Mouse (Mus musculus) erythroblast, adult 5-6 weeks (primary cell): ENCODE measurements around the gene Gm6592. TPM values are rescaled to one million over a fixed set of nuclear protein-coding genes. Genes with fewer than 3 reads are reported as not detected.
"Not testable (repeated sequence)": the region's sequence is repeated elsewhere in the genome, so short reads cannot be mapped to it uniquely, and the experiment has no call there.

ENCODE experiments used
- ATAC-seq: replicated peaks from 2 replicates; pipeline ENCODE4 v1.8.0; 2016; ENCODE audit warnings: moderate number of reproducible peaks, mild to moderate bottlenecking, moderate TSS enrichment, inconsistent platforms; ENCODE audit not compliant: poor library complexity, low FRiP score, severe bottlenecking
- total RNA-seq, 2 experiments: library from RNA; stranded (forward) in 1 of 2; stranded (reverse) in 1 of 2; fragments of 150-400 nt in 1 of 2; fragments of 200-764, 138-1000 nt in 1 of 2; gene quantifications; 2 replicates each; pipeline versions ENCODE4 v1.2.3 to v1.2.4; 2015 to 2017; ENCODE audit warnings: low replicate concordance in 2 of 2

The Gm6592 gene
- total RNA-seq (2015; ENCODE audit: low replicate concordance) (not detected in 2 replicates), total RNA-seq (2017; ENCODE audit: low replicate concordance) (not detected in 2 replicates)

GRCm38 (mm10) chrX:8843694-8844093 lies at the start of gene Gm6592:
TSS of gene Gm6592 (plus strand) at chrX:8843994.
- no peak for ATAC-seq

- ATAC-seq = not testable (repeated sequence)
These were observed 40.4 kb upstream of the Gm6592 start, which contains the start of gene Ssxb5 for GRCm38 (mm10) chrX:8803391-8803790. TSS of gene Ssxb5 (plus strand) at chrX:8803691.

GRCm38 (mm10) chrX:8832043-8832442 lies 11.8 kb upstream of the Gm6592 start:
- ATAC-seq = no peak

GRCm38 (mm10) chrX:8852486-8852885 lies 8.7 kb downstream of the Gm6592 start:
- no peak for ATAC-seq

- not testable (repeated sequence) for ATAC-seq
These were observed 20.5 kb downstream of the Gm6592 start for GRCm38 (mm10) chrX:8864331-8864730.

- ATAC-seq = not testable (repeated sequence)
These were observed 30.2 kb downstream of the Gm6592 start, which contains the start of gene Gm5751 for GRCm38 (mm10) chrX:8873953-8874352. TSS of gene Gm5751 (plus strand) at chrX:8874253.

GRCm38 (mm10) chrX:8884336-8884735 lies 40.5 kb downstream of the Gm6592 start:
- no peak for ATAC-seq

GRCm38 (mm10) chrX:8891975-8892342 lies 48.2 kb downstream of the Gm6592 start:
- ATAC-seq = no peak

GRCm38 (mm10) chrX:8892343-8893155 lies 48.8 kb downstream of the Gm6592 start, which contains the start of gene B630019K06Rik:
TSS of gene B630019K06Rik (plus strand) at chrX:8892382.
- no peak for ATAC-seq

- no peak for ATAC-seq
These were observed 49.4 kb downstream of the Gm6592 start for GRCm38 (mm10) chrX:8893182-8893651.

Other genes starting within 250 kb of the Gm6592 start
- gene Ssxb8, start 153.2 kb upstream of the Gm6592 start, total RNA-seq (2015; ENCODE audit: low replicate concordance) = not detected in 2 replicates
- gene Ssxb8, start 153.2 kb upstream of the Gm6592 start, total RNA-seq (2017; ENCODE audit: low replicate concordance) = not detected in 2 replicates
- gene Ssx9, start 95.6 kb upstream of the Gm6592 start, total RNA-seq (2015; ENCODE audit: low replicate concordance) = not detected in 2 replicates
- not detected in 2 replicates for gene Ssx9, start 95.6 kb upstream of the Gm6592 start, total RNA-seq (2017; ENCODE audit: low replicate concordance)
- not detected in 2 replicates for gene Ssxb5, start 40.3 kb upstream of the Gm6592 start, total RNA-seq (2015; ENCODE audit: low replicate concordance)
- gene Ssxb5, start 40.3 kb upstream of the Gm6592 start, total RNA-seq (2017; ENCODE audit: low replicate concordance) = not detected in 2 replicates
- not detected in 2 replicates for gene Gm5751, start 30.3 kb downstream of the Gm6592 start, total RNA-seq (2015; ENCODE audit: low replicate concordance)
- gene Gm5751, start 30.3 kb downstream of the Gm6592 start, total RNA-seq (2017; ENCODE audit: low replicate concordance) = not detected in 2 replicates
- not detected in 2 replicates for gene B630019K06Rik, start 48.4 kb downstream of the Gm6592 start, total RNA-seq (2015; ENCODE audit: low replicate concordance)
- not detected in 2 replicates for gene B630019K06Rik, start 48.4 kb downstream of the Gm6592 start, total RNA-seq (2017; ENCODE audit: low replicate concordance)
- gene Fthl17b, start 119.0 kb downstream of the Gm6592 start, total RNA-seq (2015; ENCODE audit: low replicate concordance) = not detected in 2 replicates
- not detected in 2 replicates for gene Fthl17b, start 119.0 kb downstream of the Gm6592 start, total RNA-seq (2017; ENCODE audit: low replicate concordance)
- not detected in 2 replicates for gene Fthl17c, start 132.6 kb downstream of the Gm6592 start, total RNA-seq (2015; ENCODE audit: low replicate concordance)
- gene Fthl17c, start 132.6 kb downstream of the Gm6592 start, total RNA-seq (2017; ENCODE audit: low replicate concordance) = not detected in 2 replicates
- not detected in 2 replicates for gene Fthl17d, start 142.8 kb downstream of the Gm6592 start, total RNA-seq (2015; ENCODE audit: low replicate concordance)
- gene Fthl17d, start 142.8 kb downstream of the Gm6592 start, total RNA-seq (2017; ENCODE audit: low replicate concordance) = not detected in 2 replicates
- gene Fthl17e, start 189.5 kb downstream of the Gm6592 start, total RNA-seq (2015; ENCODE audit: low replicate concordance) = not detected in 2 replicates
- not detected in 2 replicates for gene Fthl17e, start 189.5 kb downstream of the Gm6592 start, total RNA-seq (2017; ENCODE audit: low replicate concordance)
- gene Fthl17f, start 219.0 kb downstream of the Gm6592 start, total RNA-seq (2015; ENCODE audit: low replicate concordance) = not detected in 2 replicates
- gene Fthl17f, start 219.0 kb downstream of the Gm6592 start, total RNA-seq (2017; ENCODE audit: low replicate concordance) = not detected in 2 replicates